Mouse (Mus musculus): ENCODE results near the gene Tex45.

Tex45 gene

GRCm38 (mm10) chr8:3536053-3536841 is 65.6 kb downstream of the Tex45 start:
- no peak for DNase-seq (ENCODE audit: low read depth, low spot score)
